Mouse (Mus musculus) heart, postnatal 0 days (tissue): Measurements from ENCODE around the gene Cbl.

Source experiments
- CTCF ChIP-seq: IDR thresholded peaks from 2 replicates; pipeline ENCODE4 v1.5.1; 2016; ENCODE audit warnings: antibody characterized with exemption, control low read depth, low read depth
- EP300 ChIP-seq: IDR thresholded peaks from 2 replicates; pipeline ENCODE4 v1.6.1; 2016; ENCODE audit warnings: antibody characterized with exemption, low read depth

DNA sequence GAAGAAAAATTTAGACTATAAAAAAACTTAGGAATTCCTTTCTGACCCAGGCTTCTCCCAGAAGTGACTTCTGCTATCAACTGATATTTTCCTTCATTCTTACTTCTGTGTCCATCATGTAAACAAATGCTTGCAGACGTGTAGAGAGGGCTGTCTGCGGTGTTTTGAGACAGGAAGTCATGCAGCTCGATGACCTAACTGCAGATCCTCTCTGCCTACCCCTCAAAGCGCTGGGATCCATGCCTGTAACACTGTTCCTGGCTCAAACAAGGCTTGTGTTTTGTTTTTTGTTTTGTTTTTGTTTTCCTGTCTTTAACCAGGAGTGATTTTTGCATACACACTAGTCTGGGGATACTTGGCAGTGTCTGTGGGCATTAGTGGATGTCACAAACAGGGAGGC is 96.0 kb downstream of the Cbl start:
- TF ChIP-seq CTCF (no peak), EP300 (no peak)
